Mouse (Mus musculus): Measurements from ENCODE around the gene Sccpdh. TPM values are rescaled to one million over a fixed set of nuclear protein-coding genes. Genes with fewer than 3 reads are reported as not detected.

Gene Sccpdh
- polyA plus RNA-seq (2014; fragmentation: Illumina TruSeq; extraction: RNeasy Lipid Tissue Mini Kit (QIAGEN cat#74804); ENCODE audit: low replicate concordance) = 145 TPM

DNA sequence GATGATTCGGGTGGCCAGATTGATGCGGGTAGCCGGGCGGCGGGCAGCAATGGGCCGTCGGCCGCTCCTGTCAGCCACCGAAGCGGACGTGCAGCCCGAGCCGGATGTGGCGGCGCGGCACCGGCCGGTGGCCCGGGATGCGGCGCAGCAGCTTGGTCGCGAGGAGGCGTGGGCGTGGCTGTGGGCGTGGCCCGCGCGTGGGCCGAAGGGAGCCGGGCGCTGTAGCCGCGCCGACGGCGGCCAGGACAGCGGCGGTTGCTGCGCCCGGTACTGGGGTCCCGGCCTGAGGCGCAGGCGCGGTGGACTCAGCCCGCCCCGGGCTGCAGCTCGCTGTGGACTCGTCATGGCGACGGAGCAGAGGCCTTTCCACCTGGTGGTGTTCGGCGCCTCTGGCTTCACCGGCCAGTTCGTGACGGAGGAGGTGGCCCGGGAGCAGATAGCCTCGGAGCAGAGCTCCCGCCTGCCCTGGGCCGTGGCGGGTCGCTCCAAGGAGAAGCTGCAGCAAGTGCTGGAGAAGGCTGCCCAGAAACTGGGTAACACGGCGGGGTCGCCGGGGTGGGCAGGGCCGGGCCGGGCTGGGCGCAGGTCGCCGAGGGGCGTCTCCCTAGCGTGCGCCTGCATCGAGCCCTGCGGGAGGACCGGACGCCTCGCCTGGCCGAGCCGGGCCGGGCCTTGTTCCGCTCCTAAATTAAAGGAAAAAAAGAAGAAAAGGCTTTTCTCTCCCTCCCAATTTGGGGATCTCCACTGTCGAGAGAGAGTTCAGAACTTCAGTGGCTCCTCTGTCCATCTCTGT is at the start of gene Sccpdh:
TSS of gene Sccpdh (plus strand) at position 198 of the 793 bp plus-strand sequence.

Other genes starting within 250 kb of the Sccpdh start
- 1.6 TPM for gene Smyd3, start 150.2 kb upstream of the Sccpdh start, polyA plus RNA-seq (2014; fragmentation: Illumina TruSeq; extraction: RNeasy Lipid Tissue Mini Kit (QIAGEN cat#74804); ENCODE audit: low replicate concordance)
- 111 TPM for gene Tfb2m, start 121.9 kb upstream of the Sccpdh start, polyA plus RNA-seq (2014; fragmentation: Illumina TruSeq; extraction: RNeasy Lipid Tissue Mini Kit (QIAGEN cat#74804); ENCODE audit: low replicate concordance)
- gene Cnst, start 121.8 kb upstream of the Sccpdh start, polyA plus RNA-seq (2014; fragmentation: Illumina TruSeq; extraction: RNeasy Lipid Tissue Mini Kit (QIAGEN cat#74804); ENCODE audit: low replicate concordance) = 24.9 TPM
- not detected for gene Kif28, start 77.1 kb downstream of the Sccpdh start, polyA plus RNA-seq (2014; fragmentation: Illumina TruSeq; extraction: RNeasy Lipid Tissue Mini Kit (QIAGEN cat#74804); ENCODE audit: low replicate concordance)
- gene Gm10518, start 135.2 kb downstream of the Sccpdh start, polyA plus RNA-seq (2014; fragmentation: Illumina TruSeq; extraction: RNeasy Lipid Tissue Mini Kit (QIAGEN cat#74804); ENCODE audit: low replicate concordance) = not detected
- 62.6 TPM for gene Ahctf1, start 135.5 kb downstream of the Sccpdh start, polyA plus RNA-seq (2014; fragmentation: Illumina TruSeq; extraction: RNeasy Lipid Tissue Mini Kit (QIAGEN cat#74804); ENCODE audit: low replicate concordance)